Mouse (Mus musculus) liver, postnatal 0 days (tissue): Measurements from ENCODE around the gene Ptpn14.

Experiments
- CTCF ChIP-seq: sonication (generic); IDR thresholded peaks from 2 replicates; pipeline ENCODE4 v1.5.1; 2016; ENCODE audit warnings: antibody characterized with exemption, low read depth
- EP300 ChIP-seq: IDR thresholded peaks from 2 replicates; pipeline ENCODE4 v1.6.1; 2016; ENCODE audit warnings: antibody characterized with exemption, low read depth, mild to moderate bottlenecking

DNA sequence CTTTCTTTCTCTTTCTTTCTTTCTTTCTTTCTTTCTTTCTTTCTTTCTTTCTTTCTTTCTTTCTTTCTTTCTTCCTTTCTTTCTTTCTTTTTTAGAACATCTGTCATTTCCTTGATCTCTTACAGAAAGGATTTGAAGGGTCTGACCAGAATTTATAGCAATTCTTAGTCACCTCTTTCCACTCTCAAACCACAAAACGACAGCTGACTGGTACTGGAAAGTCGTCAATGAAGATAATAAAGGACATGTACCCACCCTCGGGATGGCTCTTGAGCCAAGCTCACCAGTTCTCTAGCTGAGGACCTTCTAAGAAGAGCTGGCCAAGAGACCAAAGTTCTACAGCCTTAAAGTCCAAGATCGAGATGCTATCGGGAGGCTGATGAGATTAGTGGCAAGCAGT, 9.5 kb upstream of the Ptpn14 start:
- no peak for TF ChIP-seq CTCF
- no peak for TF ChIP-seq EP300
